Mouse (Mus musculus): ENCODE results near the gene Mfsd11. TPM values are rescaled to one million over a fixed set of nuclear protein-coding genes. Genes with fewer than 3 reads are reported as not detected.

Gene Mfsd11
- 42.9 and 47.3 TPM in 2 replicates for polyA plus RNA-seq (2015; fragmentation: Nextera tagmentation; extraction: Ambion mirVana)

- H3K4me2 ChIP-seq, result peak within 1 kb of the TSS; percentile 98
- H3K9ac ChIP-seq, result peak within 1 kb of the TSS; percentile 96
- ATAC-seq (ENCODE audit: low read depth), result peak; percentile 71
- H3K9me3 ChIP-seq, result no peaks in the 10 kb centered on the region
- H3K4me3 ChIP-seq, result peak within 1 kb of the TSS; percentile 98
- peak within 1 kb of the TSS; percentile 98 for H3K27ac ChIP-seq (replicated peaks)
- H3K27me3 ChIP-seq, result no peaks in the 10 kb centered on the region
- peaks cover 44% of the 10 kb centered on the region for H3K36me3 ChIP-seq
- WGBS, result under 1% methylated on average over 87 of the region's 91 CpGs
- peaks cover 50% of the 10 kb centered on the region for H3K4me1 ChIP-seq (replicated peaks)
These were observed at the start of gene Mfsd11 for GRCm38 (mm10) chr11:116852291-116852890. Gene Mfsd11 (plus strand): TSS chr11:116852440.

GRCm38 (mm10) chr11:116802709-116803108 is 49.5 kb upstream of the Mfsd11 start:
- Histone ChIP-seq H3K36me3 (no peaks in the 10 kb centered on the region), H3K9ac (no peak overlapping the region), H3K9me3 (no peaks in the 10 kb centered on the region), H3K27ac (replicated peaks) (no peak overlapping the region), H3K4me1 (replicated peaks) (peaks cover 8% of the 10 kb centered on the region; the same call in 1 of the 2 replicates), H3K4me2 (no peak overlapping the region), H3K27me3 (no peaks in the 10 kb centered on the region), H3K4me3 (no peak overlapping the region)
- ATAC-seq (ENCODE audit: low read depth), result no peak
- 92% methylated on average over 5 of the region's 5 CpGs for WGBS

DNA sequence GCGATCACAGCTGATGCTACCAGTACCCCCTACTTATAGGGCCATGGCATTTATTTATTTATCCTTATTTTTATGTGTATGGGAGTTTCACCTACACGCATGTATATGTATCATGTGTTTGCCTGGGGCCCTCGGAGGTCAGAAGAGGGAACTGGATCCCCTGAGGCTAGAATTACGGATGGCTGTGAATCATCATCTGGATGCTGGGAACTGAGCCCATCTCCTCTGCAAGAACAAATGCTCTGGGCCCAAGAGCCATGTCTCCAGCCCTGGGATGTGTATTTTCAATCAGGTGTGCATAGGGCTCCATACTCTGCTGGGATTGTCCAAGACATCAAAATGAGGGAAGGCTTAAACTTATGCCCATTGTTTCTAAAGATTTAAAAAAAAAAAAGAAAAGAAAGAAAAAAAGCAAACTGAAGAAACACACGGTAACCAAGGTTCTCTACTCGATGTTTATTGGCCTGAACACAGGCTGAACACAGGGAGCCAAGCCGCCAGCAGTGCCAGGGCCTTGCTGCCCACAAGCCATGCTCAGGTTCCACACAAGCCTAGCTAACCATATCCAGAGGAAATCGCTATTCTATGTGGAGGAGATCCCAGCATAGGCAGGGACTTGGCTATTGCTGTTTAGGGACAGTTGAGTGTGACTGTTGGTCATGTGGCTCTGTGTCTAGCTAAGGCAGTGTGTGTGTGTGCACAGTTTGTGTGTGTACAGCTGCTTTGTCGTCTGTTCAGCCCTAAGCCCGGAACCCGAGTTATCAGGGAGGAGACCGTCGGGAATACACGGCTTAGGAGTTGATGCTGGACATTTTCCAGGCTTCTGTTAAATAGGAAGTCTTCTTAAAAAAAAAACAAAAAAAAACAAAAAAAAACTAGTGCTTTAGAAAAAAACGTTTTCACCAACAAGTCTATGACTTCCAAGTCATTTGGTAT is 45.8 kb upstream of the Mfsd11 start:
- Histone ChIP-seq H3K36me3 (no peaks in the 10 kb centered on the region), H3K4me3 (no peak overlapping the region), H3K27me3 (no peaks in the 10 kb centered on the region), H3K27ac (replicated peaks) (peak overlapping the region; percentile 33; the same call in 1 of the 2 replicates), H3K4me1 (replicated peaks) (peaks cover 42% of the 10 kb centered on the region), H3K4me2 (no peak overlapping the region), H3K9me3 (no peaks in the 10 kb centered on the region), H3K9ac (0 out of 2 replicates have a peak overlapping the region, but pooled peaks have one; percentile 45)
- no peak for ATAC-seq (ENCODE audit: low read depth)
- WGBS, result 78% methylated on average over 15 of the region's 15 CpGs

DNA sequence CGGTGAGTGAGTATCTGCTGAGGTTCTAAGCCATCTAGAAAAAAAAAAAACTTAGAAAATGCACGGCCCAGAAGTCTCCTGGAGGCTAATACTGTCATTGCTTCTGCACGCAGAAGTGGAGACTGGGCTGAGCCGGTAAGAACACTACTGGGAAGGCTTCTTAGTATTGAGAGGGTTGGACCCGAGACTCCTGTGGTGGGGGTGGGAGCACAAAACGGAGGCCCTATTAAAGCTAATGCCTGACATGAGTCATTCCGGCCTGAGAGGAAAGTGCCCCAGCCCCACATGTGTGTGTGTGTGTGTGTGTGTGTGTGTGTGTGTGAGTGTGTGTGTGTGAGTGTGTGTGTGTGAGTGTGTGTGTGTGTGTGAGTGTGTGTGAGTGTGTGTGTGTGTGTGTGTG is 45.1 kb upstream of the Mfsd11 start:
- H3K9ac ChIP-seq, result no peak overlapping the region
- H3K4me1 ChIP-seq (replicated peaks), result peaks cover 48% of the 10 kb centered on the region
- H3K9me3 ChIP-seq, result no peaks in the 10 kb centered on the region
- H3K4me2 ChIP-seq, result no peak overlapping the region
- 64% methylated on average over 7 of the region's 7 CpGs for WGBS
- H3K27ac ChIP-seq (replicated peaks), result no peak overlapping the region
- no peaks in the 10 kb centered on the region for H3K36me3 ChIP-seq
- no peak for ATAC-seq (ENCODE audit: low read depth)
- H3K27me3 ChIP-seq, result no peaks in the 10 kb centered on the region
- no peak overlapping the region for H3K4me3 ChIP-seq

GRCm38 (mm10) chr11:116807526-116807925 is 44.7 kb upstream of the Mfsd11 start:
- Histone ChIP-seq H3K9ac (peak overlapping the region; percentile 50), H3K9me3 (no peaks in the 10 kb centered on the region), H3K27ac (replicated peaks) (peak overlapping the region; percentile 46; the same call in 1 of the 2 replicates), H3K27me3 (no peaks in the 10 kb centered on the region), H3K36me3 (no peaks in the 10 kb centered on the region), H3K4me2 (no peak overlapping the region), H3K4me3 (no peak overlapping the region), H3K4me1 (replicated peaks) (peaks cover 52% of the 10 kb centered on the region)
- WGBS, result 66% methylated on average over 3 of the region's 3 CpGs
- no peak for ATAC-seq (ENCODE audit: low read depth)

DNA sequence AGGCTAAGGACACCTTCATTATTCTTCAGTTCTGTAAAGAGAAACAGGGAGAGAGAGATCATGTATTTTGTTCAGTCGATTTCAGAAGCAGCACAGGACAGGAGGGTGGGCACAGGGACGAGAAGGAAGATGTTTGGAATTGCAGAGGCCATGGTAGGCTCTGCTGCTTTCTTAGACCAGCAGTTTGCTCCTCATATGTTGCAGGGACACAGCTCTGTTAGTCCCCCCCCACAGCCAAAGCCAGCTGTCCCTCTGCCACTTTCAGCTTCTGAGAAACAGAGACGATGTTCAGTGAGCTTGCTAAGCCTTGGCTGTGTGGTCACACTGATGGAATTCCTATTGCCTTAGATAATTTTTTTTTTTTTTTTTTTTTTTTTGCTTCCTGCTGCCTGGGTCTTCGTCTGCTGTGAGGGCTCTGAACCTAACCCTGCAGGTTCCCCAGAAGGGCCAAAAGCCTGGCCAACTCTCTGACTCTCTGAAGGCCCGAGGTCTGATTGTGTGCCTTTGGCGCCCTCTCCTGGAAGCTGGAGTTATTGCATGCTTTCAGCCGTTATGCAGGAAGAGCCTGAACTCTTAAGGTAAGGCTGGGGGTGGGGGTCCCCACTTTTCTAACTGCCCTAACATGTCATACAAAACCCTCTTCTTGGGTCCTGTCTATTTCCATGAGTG is 44.2 kb upstream of the Mfsd11 start:
- H3K36me3 ChIP-seq, result no peaks in the 10 kb centered on the region
- peaks cover 58% of the 10 kb centered on the region for H3K4me1 ChIP-seq (replicated peaks)
- H3K4me2 ChIP-seq, result no peak overlapping the region

GRCm38 (mm10) chr11:116808811-116809395 is 43.3 kb upstream of the Mfsd11 start:
- H3K9ac ChIP-seq, result peak overlapping the region; percentile 14; the same call in 1 of the 2 replicates
- H3K27ac ChIP-seq (replicated peaks), result peak overlapping the region; percentile 43
- peaks cover 66% of the 10 kb centered on the region for H3K4me1 ChIP-seq (replicated peaks)
- no peaks in the 10 kb centered on the region for H3K9me3 ChIP-seq
- H3K36me3 ChIP-seq, result no peaks in the 10 kb centered on the region
- H3K27me3 ChIP-seq, result no peaks in the 10 kb centered on the region
- H3K4me3 ChIP-seq, result no peak overlapping the region
- ATAC-seq (ENCODE audit: low read depth), result no peak
- no peak overlapping the region for H3K4me2 ChIP-seq
- WGBS, result 76% methylated on average over 11 of the region's 11 CpGs

More for the DNA sequence above, 44.2 kb upstream of the Mfsd11 start:
- Histone ChIP-seq H3K4me3 (no peak overlapping the region), H3K9ac (peak overlapping the region; percentile 50), H3K27ac (replicated peaks) (peak overlapping the region; percentile 46; the same call in 1 of the 2 replicates), H3K9me3 (no peaks in the 10 kb centered on the region), H3K27me3 (no peaks in the 10 kb centered on the region)
- no peak for ATAC-seq (ENCODE audit: low read depth)
- WGBS, result 33% methylated on average over 7 of the region's 7 CpGs

DNA sequence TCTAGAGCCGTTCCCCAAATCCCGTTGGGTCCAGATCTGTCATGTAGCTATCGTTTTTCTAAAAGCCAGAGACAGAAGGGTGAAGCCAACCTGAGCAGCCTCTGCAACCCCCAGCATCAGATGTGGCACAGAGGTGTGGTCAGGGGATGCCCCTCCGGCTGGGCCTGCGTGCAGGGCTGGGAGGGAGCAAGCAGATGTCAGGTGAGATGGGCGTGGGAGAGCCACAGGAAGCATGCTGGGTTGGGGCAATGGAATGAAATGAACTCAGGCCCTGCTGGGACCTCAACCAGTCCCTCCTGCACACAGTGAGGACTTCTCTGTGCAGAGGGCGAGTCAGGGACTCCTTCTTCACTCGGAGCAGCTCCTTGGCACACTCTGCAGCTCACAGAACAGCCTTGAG is 42.7 kb upstream of the Mfsd11 start:
- Histone ChIP-seq H3K4me3 (no peak overlapping the region), H3K36me3 (no peaks in the 10 kb centered on the region), H3K27ac (replicated peaks) (peak overlapping the region; percentile 43; the same call in 1 of the 2 replicates), H3K4me2 (no peak overlapping the region), H3K27me3 (no peaks in the 10 kb centered on the region), H3K9ac (peak overlapping the region; percentile 14; the same call in 1 of the 2 replicates), H3K4me1 (replicated peaks) (peaks cover 72% of the 10 kb centered on the region), H3K9me3 (no peaks in the 10 kb centered on the region)
- no peak for ATAC-seq (ENCODE audit: low read depth)
- 86% methylated on average over 8 of the region's 8 CpGs for WGBS

- ATAC-seq (ENCODE audit: low read depth), result peak; percentile 19
- Histone ChIP-seq H3K9me3 (no peaks in the 10 kb centered on the region), H3K9ac (peak overlapping the region; percentile 73), H3K36me3 (no peaks in the 10 kb centered on the region), H3K4me1 (replicated peaks) (peaks cover 82% of the 10 kb centered on the region), H3K4me2 (peak overlapping the region; percentile 59), H3K27me3 (no peaks in the 10 kb centered on the region), H3K27ac (replicated peaks) (peak overlapping the region; percentile 99), H3K4me3 (peak overlapping the region; percentile 30; the same call in 1 of the 2 replicates)
- 42% methylated on average over 11 of the region's 11 CpGs for WGBS
These were observed 41.7 kb upstream of the Mfsd11 start for GRCm38 (mm10) chr11:116810528-116810927.

DNA sequence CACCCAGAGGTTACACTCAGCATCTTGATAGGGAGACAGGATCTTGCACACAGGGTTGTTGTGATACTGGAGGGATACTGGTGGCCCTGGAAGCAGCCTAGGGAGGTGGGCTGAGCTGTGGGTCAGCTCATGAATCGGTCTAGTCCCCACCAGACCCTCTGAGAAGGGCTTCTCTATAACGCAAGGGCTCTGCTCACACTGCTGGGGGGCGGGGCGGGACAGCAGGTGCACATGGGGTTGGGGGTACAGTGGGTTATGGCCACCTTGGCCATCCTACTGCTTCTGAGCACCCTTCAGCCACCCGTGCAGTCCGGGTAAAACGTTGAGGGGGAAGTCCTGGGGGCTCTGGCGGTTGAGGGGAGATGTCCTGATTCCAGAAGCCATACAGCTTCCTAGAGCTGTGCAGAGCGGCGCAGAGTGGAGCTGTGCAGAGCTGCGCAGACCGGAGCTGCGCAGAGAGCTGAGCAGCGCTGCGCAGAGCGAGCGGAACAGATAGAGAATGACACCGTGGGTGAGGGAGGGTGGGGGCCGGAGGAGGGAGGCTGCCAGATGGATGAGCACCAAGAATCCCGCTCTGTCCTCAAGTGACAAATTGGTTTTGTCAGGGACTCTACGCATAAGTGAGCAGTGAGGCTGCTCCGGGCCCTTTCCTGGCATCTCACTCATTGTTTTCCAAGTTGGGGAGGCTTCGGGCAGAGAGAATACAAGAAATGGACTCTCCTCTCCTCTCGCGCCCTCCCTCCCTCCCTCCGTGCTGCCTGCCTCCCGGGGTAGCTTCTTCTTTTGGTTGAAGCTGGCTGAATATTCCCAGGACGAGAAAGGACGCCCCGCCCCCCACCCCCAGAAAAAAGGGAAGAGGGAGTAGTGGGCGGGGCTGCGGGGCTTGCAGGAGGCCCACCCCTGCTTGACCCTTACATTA is 41.0 kb upstream of the Mfsd11 start:
- WGBS, result 6% methylated on average over 30 of the region's 32 CpGs
- peak; percentile 93 for ATAC-seq (ENCODE audit: low read depth)
- peak overlapping the region; percentile 30 for H3K4me3 ChIP-seq
- no peaks in the 10 kb centered on the region for H3K36me3 ChIP-seq
- no peaks in the 10 kb centered on the region for H3K27me3 ChIP-seq
- H3K4me2 ChIP-seq, result peak overlapping the region; percentile 59
- H3K9ac ChIP-seq, result peak overlapping the region; percentile 73
- no peaks in the 10 kb centered on the region for H3K9me3 ChIP-seq
- peaks cover 88% of the 10 kb centered on the region for H3K4me1 ChIP-seq (replicated peaks)
- peak overlapping the region; percentile 99 for H3K27ac ChIP-seq (replicated peaks)

Measured in neural tube, embryonic 13.5 days (tissue).